ENCODE assay signal across 8 mouse cellular contexts in the genomic region with DNA sequence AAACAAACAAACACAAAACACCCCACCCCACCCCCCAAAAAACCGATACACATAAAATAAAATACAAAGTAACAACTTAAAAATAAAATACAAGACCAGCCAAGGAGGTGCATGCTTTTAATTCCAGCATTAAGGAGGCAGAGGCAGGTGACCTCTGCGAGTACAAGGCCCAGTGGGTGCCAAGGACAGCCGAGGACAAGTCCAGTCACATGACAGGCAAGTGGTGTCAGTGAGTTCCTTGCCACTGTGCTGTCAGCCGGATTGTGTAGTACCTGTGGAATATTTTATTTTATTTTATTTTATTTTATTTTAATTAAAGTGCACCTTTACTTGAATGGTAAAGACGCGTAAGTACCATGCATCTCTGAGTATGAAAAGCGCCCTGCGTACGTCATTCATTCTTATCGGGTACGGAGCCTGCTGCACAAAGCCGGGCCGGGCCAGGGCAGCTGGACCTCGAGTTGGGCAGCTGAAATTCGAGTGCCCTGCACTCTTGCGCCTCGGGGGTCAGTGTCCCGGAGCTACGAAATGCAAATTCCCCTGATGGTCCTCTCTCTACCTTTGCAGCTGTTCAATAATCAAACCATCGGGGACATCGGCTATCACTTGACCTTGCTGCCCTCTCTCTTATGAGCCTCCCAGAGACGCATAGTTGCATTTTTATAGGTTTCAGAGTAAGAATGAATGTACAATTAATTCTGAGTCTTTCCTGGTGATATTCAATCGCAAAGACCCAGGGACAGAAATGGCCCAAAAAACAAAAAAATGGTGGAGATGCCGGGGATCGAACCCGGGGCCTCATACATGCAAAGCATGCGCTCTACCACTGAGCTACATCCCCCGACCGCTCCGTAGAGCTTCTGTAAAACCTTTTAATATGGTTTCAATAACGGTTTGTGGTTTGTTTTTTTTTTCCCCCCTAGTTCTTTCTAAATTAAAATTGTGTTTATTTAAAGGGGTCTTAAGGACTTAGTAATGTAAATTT. TPM values are rescaled to one million over a fixed set of nuclear protein-coding genes. Genes with fewer than 3 reads are reported as not detected.
A peak's percentile ranks its signal among the peaks of the same experiment; 100 is the strongest.
DNase-seq lines count a peak whose midpoint lies in the region; ATAC-seq and TF ChIP-seq lines count a peak whose summit lies in the region.

No protein-coding gene starts in this region.

- peak overlapping the region; percentile 57 for H3K4me2 ChIP-seq in embryonic facial prominence, embryonic 12.5 days (replicated peaks)
- H3K4me2 ChIP-seq in heart, postnatal 0 days (ENCODE audit: low read depth, low read length), result peak overlapping the region; percentile 70
- peak overlapping the region; percentile 84 for H3K4me2 ChIP-seq in lung, embryonic 15.5 days

- no peak for TF ChIP-seq CTCF in heart, postnatal 0 days (IDR thresholded peaks at IDR 0.05; ENCODE audit: low read depth)

- 0 out of 2 replicates have a peak, but pooled peaks have one; percentile 8 for ATAC-seq in embryonic facial prominence, embryonic 12.5 days (ENCODE audit: insufficient number of reproducible peaks, insufficient read depth, low FRiP score, low TSS enrichment)
- ATAC-seq in heart, postnatal 0 days (ENCODE audit: insufficient read depth, low read depth), result peak; percentile 31
- ATAC-seq in lung, embryonic 15.5 days (ENCODE audit: borderline replicate concordance, extremely low read depth, low FRiP score, low TSS enrichment), result no peak

- H3K9ac ChIP-seq in embryonic facial prominence, embryonic 12.5 days, result no peak overlapping the region; the same call in 1 of the 2 replicates
- no peak overlapping the region for H3K9ac ChIP-seq in heart, postnatal 0 days (replicated peaks; ENCODE audit: low read depth, low read length)
- H3K9ac ChIP-seq in lung, embryonic 15.5 days, result no peak overlapping the region

- H3K27me3 ChIP-seq in embryonic facial prominence, embryonic 12.5 days, result no peaks in the 10 kb centered on the region
- no peaks in the 10 kb centered on the region for H3K27me3 ChIP-seq in heart, postnatal 0 days (ENCODE audit: control insufficient read depth, insufficient read depth, low read length)
- H3K27me3 ChIP-seq in lung, embryonic 15.5 days, result no peaks in the 10 kb centered on the region

- H3K4me1 ChIP-seq in embryonic facial prominence, embryonic 12.5 days, result peaks cover 7% of the 10 kb centered on the region
- peaks cover 12% of the 10 kb centered on the region; the same call in 1 of the 2 replicates for H3K4me1 ChIP-seq in heart, postnatal 0 days (ENCODE audit: control insufficient read depth, insufficient read depth)
- H3K4me1 ChIP-seq in lung, embryonic 15.5 days, result peaks cover 16% of the 10 kb centered on the region

- peak overlapping the region; percentile 38 for H3K4me3 ChIP-seq in embryonic facial prominence, embryonic 12.5 days
- H3K4me3 ChIP-seq in heart, postnatal 0 days (ENCODE audit: low read depth, low read length), result peak overlapping the region; percentile 62
- H3K4me3 ChIP-seq in lung, embryonic 15.5 days, result peak overlapping the region; percentile 53

- no peaks in the 10 kb centered on the region for H3K9me3 ChIP-seq in embryonic facial prominence, embryonic 12.5 days
- H3K9me3 ChIP-seq in heart, postnatal 0 days (replicated peaks; ENCODE audit: control insufficient read depth, low read length), result no peaks in the 10 kb centered on the region
- no peaks in the 10 kb centered on the region for H3K9me3 ChIP-seq in lung, embryonic 15.5 days

- no peaks in the 10 kb centered on the region for H3K36me3 ChIP-seq in embryonic facial prominence, embryonic 12.5 days
- no peaks in the 10 kb centered on the region for H3K36me3 ChIP-seq in heart, postnatal 0 days (replicated peaks; ENCODE audit: control insufficient read depth, insufficient read depth, low read length)
- H3K36me3 ChIP-seq in lung, embryonic 15.5 days, result no peaks in the 10 kb centered on the region

- H3K27ac ChIP-seq in embryonic facial prominence, embryonic 12.5 days, result no peak overlapping the region
- H3K27ac ChIP-seq in heart, postnatal 0 days (ENCODE audit: low read depth), result peak overlapping the region; percentile 54
- H3K27ac ChIP-seq in lung, embryonic 15.5 days, result no peak overlapping the region

- no peak; the same call in 1 of the 2 replicates for TF ChIP-seq EP300 in heart, postnatal 0 days (IDR thresholded peaks at IDR 0.05; ENCODE audit: low read depth)

- DNase-seq in A20 (ENCODE audit: low read depth, low spot score) (peak; percentile 85), ZHBTc4 (ENCODE audit: low read depth, low spot score) (peak; percentile 82)
- DNase-seq in heart, postnatal 0 days (ENCODE audit: low spot score), result peak; percentile 68
- DNase-seq in kidney, postnatal 4 days, result peak; percentile 77 to 79
- peak; percentile 91 for DNase-seq in retina, embryonic 14.5 days (ENCODE audit: low spot score)
- peak; percentile 70 for DNase-seq in thymus, postnatal 36 days

- 11% methylated on average over 31 of the region's 31 CpGs for WGBS in embryonic facial prominence, embryonic 12.5 days
- 12% methylated on average over 31 of the region's 31 CpGs for WGBS in heart, postnatal 0 days
- WGBS in lung, embryonic 15.5 days, result 11% methylated on average over 31 of the region's 31 CpGs

RNA-seq across cellular contexts. Expression of a gene that starts 13.8 kb away (rescaled TPM):
- polyA plus RNA-seq in embryonic facial prominence, embryonic 12.5 days (2016; fragmentation: Nextera tagmentation; extraction: Ambion mirVana), result 1,075 and 1,101 TPM in 2 replicates
- total RNA-seq in heart, postnatal 0 days (2014; rRNA removed; ENCODE audit: low replicate concordance), result 889 and 1,003 TPM in 2 replicates
- polyA plus RNA-seq in heart, postnatal 0 days (2015; fragmentation: Nextera tagmentation; extraction: Ambion mirVana), result 742 and 892 TPM in 2 replicates
- 1,173 and 1,218 TPM in 2 replicates for polyA plus RNA-seq in lung, embryonic 15.5 days (2015; fragmentation: Nextera tagmentation; extraction: Ambion mirVana)

RNA-seq across cellular contexts. Expression of a gene that starts 14.7 kb away (rescaled TPM):
- polyA plus RNA-seq in embryonic facial prominence, embryonic 12.5 days (2016; fragmentation: Nextera tagmentation; extraction: Ambion mirVana), result 0.31 TPM in 2 replicates
- total RNA-seq in heart, postnatal 0 days (2014; rRNA removed; ENCODE audit: low replicate concordance), result not detected in 2 replicates
- polyA plus RNA-seq in heart, postnatal 0 days (2015; fragmentation: Nextera tagmentation; extraction: Ambion mirVana), result 0.32 and 0.78 TPM in 2 replicates
- polyA plus RNA-seq in lung, embryonic 15.5 days (2015; fragmentation: Nextera tagmentation; extraction: Ambion mirVana), result 0.56 and 0.73 TPM in 2 replicates

RNA-seq across cellular contexts. Expression of a gene that starts 30.1 kb away (rescaled TPM):
- 17.0 and 17.7 TPM in 2 replicates for polyA plus RNA-seq in embryonic facial prominence, embryonic 12.5 days (2016; fragmentation: Nextera tagmentation; extraction: Ambion mirVana)
- total RNA-seq in heart, postnatal 0 days (2014; rRNA removed; ENCODE audit: low replicate concordance), result 5.9 and 16.2 TPM in 2 replicates
- polyA plus RNA-seq in heart, postnatal 0 days (2015; fragmentation: Nextera tagmentation; extraction: Ambion mirVana), result 5.5 and 6.8 TPM in 2 replicates
- 9.9 and 11.7 TPM in 2 replicates for polyA plus RNA-seq in lung, embryonic 15.5 days (2015; fragmentation: Nextera tagmentation; extraction: Ambion mirVana)

RNA-seq across cellular contexts. Expression of a gene that starts 37.6 kb away (rescaled TPM):
- polyA plus RNA-seq in embryonic facial prominence, embryonic 12.5 days (2016; fragmentation: Nextera tagmentation; extraction: Ambion mirVana), result 39.4 and 42.2 TPM in 2 replicates
- total RNA-seq in heart, postnatal 0 days (2014; rRNA removed; ENCODE audit: low replicate concordance), result 27.8 and 41.5 TPM in 2 replicates
- 59.2 and 65.8 TPM in 2 replicates for polyA plus RNA-seq in heart, postnatal 0 days (2015; fragmentation: Nextera tagmentation; extraction: Ambion mirVana)
- polyA plus RNA-seq in lung, embryonic 15.5 days (2015; fragmentation: Nextera tagmentation; extraction: Ambion mirVana), result 35.6 and 39.2 TPM in 2 replicates
